Mouse (Mus musculus): Measurements from ENCODE around the gene Styk1. TPM values are rescaled to one million over a fixed set of nuclear protein-coding genes. Genes with fewer than 3 reads are reported as not detected.

The Styk1 gene
- polyA plus RNA-seq, 1 experiment from 2014 or later = 3.6 TPM

DNA sequence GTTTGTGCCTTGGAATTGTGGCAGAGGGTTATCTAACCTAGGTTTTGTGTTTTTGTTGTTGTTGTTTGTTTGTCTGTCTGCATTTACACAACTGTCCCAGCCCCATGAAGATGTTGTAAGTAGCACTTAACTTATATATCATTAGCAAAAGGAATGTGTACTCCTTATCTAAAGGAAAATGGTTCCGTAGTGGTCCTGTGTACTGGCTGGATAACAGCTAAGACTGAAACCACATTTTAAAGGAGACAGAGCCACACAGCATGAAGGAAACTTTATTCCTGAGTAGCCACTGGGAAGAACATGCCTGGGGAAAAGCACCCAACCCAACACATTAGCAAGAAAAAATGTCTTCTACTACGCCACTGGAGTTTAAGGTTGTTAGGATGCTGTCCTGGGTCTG is 6.1 kb upstream of the Styk1 start:
- 84% methylated on average over 2 of the region's 2 CpGs for WGBS
- Histone ChIP-seq H3K9ac (ENCODE audit: low read depth, low read length) (no peak overlapping the region), H3K27me3 (ENCODE audit: insufficient read depth, low read length) (no peaks in the 10 kb centered on the region), H3K36me3 (ENCODE audit: insufficient read depth, low read length) (peaks cover 11% of the 10 kb centered on the region), H3K9me3 (replicated peaks; ENCODE audit: low read length) (no peaks in the 10 kb centered on the region), H3K4me2 (ENCODE audit: low read length) (no peak overlapping the region), H3K4me1 (replicated peaks; ENCODE audit: insufficient read depth, low read length) (no peaks in the 10 kb centered on the region), H3K27ac (no peak overlapping the region), H3K4me3 (replicated peaks; ENCODE audit: low read depth, low read length) (no peak overlapping the region)
- TF ChIP-seq CTCF (IDR thresholded peaks at IDR 0.05; ENCODE audit: low read depth) = no peak
- no peak for DNase-seq (ENCODE audit: low spot score)
- ATAC-seq (replicated peaks; ENCODE audit: low FRiP score, low read depth) = no peak

- no peak for TF ChIP-seq CTCF (IDR thresholded peaks at IDR 0.05; ENCODE audit: low read depth)
- H3K36me3 ChIP-seq (ENCODE audit: insufficient read depth, low read length) = no peaks in the 10 kb centered on the region
- H3K4me1 ChIP-seq (replicated peaks; ENCODE audit: insufficient read depth, low read length) = no peaks in the 10 kb centered on the region
- no peak overlapping the region for H3K4me2 ChIP-seq (ENCODE audit: low read length)
- H3K9ac ChIP-seq (ENCODE audit: low read depth, low read length) = no peak overlapping the region
- 25% methylated on average over 4 of the region's 4 CpGs for WGBS
- H3K27me3 ChIP-seq (ENCODE audit: insufficient read depth, low read length) = no peaks in the 10 kb centered on the region
- H3K4me3 ChIP-seq (replicated peaks; ENCODE audit: low read depth, low read length) = no peak overlapping the region
- H3K9me3 ChIP-seq (replicated peaks; ENCODE audit: low read length) = no peaks in the 10 kb centered on the region
- no peak for DNase-seq (ENCODE audit: low spot score)
- no peak for ATAC-seq (replicated peaks; ENCODE audit: low FRiP score, low read depth)
- H3K27ac ChIP-seq = no peak overlapping the region
These were observed 1.5 kb upstream of the Styk1 start for GRCm38 (mm10) chr6:131354913-131355312.

- Histone ChIP-seq H3K27me3 (ENCODE audit: insufficient read depth, low read length) (no peaks in the 10 kb centered on the region), H3K27ac (no peak overlapping the region), H3K4me3 (replicated peaks; ENCODE audit: low read depth, low read length) (no peak overlapping the region), H3K4me1 (replicated peaks; ENCODE audit: insufficient read depth, low read length) (no peaks in the 10 kb centered on the region), H3K36me3 (ENCODE audit: insufficient read depth, low read length) (no peaks in the 10 kb centered on the region), H3K9ac (ENCODE audit: low read depth, low read length) (no peak overlapping the region), H3K4me2 (ENCODE audit: low read length) (no peak overlapping the region), H3K9me3 (replicated peaks; ENCODE audit: low read length) (no peaks in the 10 kb centered on the region)
- TF ChIP-seq CTCF (IDR thresholded peaks at IDR 0.05; ENCODE audit: low read depth) = no peak
- WGBS = 34% methylated on average over 2 of the region's 2 CpGs
- DNase-seq (ENCODE audit: low spot score) = peak; percentile 88
- ATAC-seq (replicated peaks; ENCODE audit: low FRiP score, low read depth) = peak; percentile 71; the same call in 1 of the 2 replicates
These were observed 6.4 kb downstream of the Styk1 start for GRCm38 (mm10) chr6:131347026-131347425.

DNA sequence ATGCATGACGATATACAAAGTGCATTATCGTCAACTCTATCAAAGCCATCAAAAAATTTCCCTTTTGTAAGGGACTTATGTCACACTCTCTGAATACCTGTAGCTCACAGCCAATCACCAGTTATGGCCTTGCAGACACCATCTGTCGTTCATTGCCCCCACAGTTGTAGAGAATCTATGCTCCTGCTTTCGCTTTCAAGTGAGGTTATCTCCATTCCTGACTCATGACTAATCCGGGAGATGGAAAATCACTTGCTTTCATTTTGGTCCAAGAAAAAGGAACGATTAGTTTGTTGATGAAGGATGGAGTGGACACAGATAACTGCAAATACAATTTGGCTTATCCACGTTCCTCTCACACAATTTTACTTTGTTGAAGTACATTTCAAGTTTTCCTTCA is 9.1 kb downstream of the Styk1 start:
- Histone ChIP-seq H3K9me3 (replicated peaks; ENCODE audit: low read length) (no peaks in the 10 kb centered on the region), H3K4me3 (replicated peaks; ENCODE audit: low read depth, low read length) (no peak overlapping the region), H3K27ac (no peak overlapping the region), H3K27me3 (ENCODE audit: insufficient read depth, low read length) (no peaks in the 10 kb centered on the region), H3K4me1 (replicated peaks; ENCODE audit: insufficient read depth, low read length) (no peaks in the 10 kb centered on the region), H3K9ac (ENCODE audit: low read depth, low read length) (no peak overlapping the region), H3K4me2 (ENCODE audit: low read length) (no peak overlapping the region), H3K36me3 (ENCODE audit: insufficient read depth, low read length) (no peaks in the 10 kb centered on the region)
- TF ChIP-seq CTCF (IDR thresholded peaks at IDR 0.05; ENCODE audit: low read depth) = no peak
- DNase-seq (ENCODE audit: low spot score) (no peak), ATAC-seq (replicated peaks; ENCODE audit: low FRiP score, low read depth) (no peak)
- WGBS = 76% methylated on average over 7 of the region's 7 CpGs

GRCm38 (mm10) chr6:131340082-131340481 is 13.3 kb downstream of the Styk1 start:
- ATAC-seq (replicated peaks; ENCODE audit: low FRiP score, low read depth) (no peak), DNase-seq (ENCODE audit: low spot score) (no peak)
- H3K36me3 ChIP-seq (ENCODE audit: insufficient read depth, low read length) = no peaks in the 10 kb centered on the region
- H3K9me3 ChIP-seq (replicated peaks; ENCODE audit: low read length) = no peaks in the 10 kb centered on the region
- H3K4me3 ChIP-seq (replicated peaks; ENCODE audit: low read depth, low read length) = no peak overlapping the region
- no peak overlapping the region for H3K4me2 ChIP-seq (ENCODE audit: low read length)
- no peak for TF ChIP-seq CTCF (IDR thresholded peaks at IDR 0.05; ENCODE audit: low read depth)
- H3K27ac ChIP-seq = no peak overlapping the region
- H3K27me3 ChIP-seq (ENCODE audit: insufficient read depth, low read length) = no peaks in the 10 kb centered on the region
- no peak overlapping the region for H3K9ac ChIP-seq (ENCODE audit: low read depth, low read length)
- 53% methylated on average over 3 of the region's 3 CpGs for WGBS
- H3K4me1 ChIP-seq (replicated peaks; ENCODE audit: insufficient read depth, low read length) = no peaks in the 10 kb centered on the region

GRCm38 (mm10) chr6:131339309-131339708 is 14.1 kb downstream of the Styk1 start:
- Histone ChIP-seq H3K9me3 (replicated peaks; ENCODE audit: low read length) (no peaks in the 10 kb centered on the region), H3K4me1 (replicated peaks; ENCODE audit: insufficient read depth, low read length) (no peaks in the 10 kb centered on the region), H3K4me3 (replicated peaks; ENCODE audit: low read depth, low read length) (no peak overlapping the region), H3K36me3 (ENCODE audit: insufficient read depth, low read length) (no peaks in the 10 kb centered on the region), H3K4me2 (ENCODE audit: low read length) (no peak overlapping the region), H3K27ac (no peak overlapping the region), H3K27me3 (ENCODE audit: insufficient read depth, low read length) (no peaks in the 10 kb centered on the region), H3K9ac (ENCODE audit: low read depth, low read length) (no peak overlapping the region)
- WGBS = 86% methylated on average over 3 of the region's 3 CpGs
- no peak for ATAC-seq (replicated peaks; ENCODE audit: low FRiP score, low read depth)
- no peak for DNase-seq (ENCODE audit: low spot score)
- TF ChIP-seq CTCF (IDR thresholded peaks at IDR 0.05; ENCODE audit: low read depth) = no peak

- WGBS = 70% methylated on average over 1 of the region's 1 CpGs
- DNase-seq (ENCODE audit: low spot score) (no peak), ATAC-seq (replicated peaks; ENCODE audit: low FRiP score, low read depth) (no peak)
- Histone ChIP-seq H3K9ac (ENCODE audit: low read depth, low read length) (no peak overlapping the region), H3K27me3 (ENCODE audit: insufficient read depth, low read length) (no peaks in the 10 kb centered on the region), H3K4me3 (replicated peaks; ENCODE audit: low read depth, low read length) (no peak overlapping the region), H3K4me2 (ENCODE audit: low read length) (no peak overlapping the region), H3K36me3 (ENCODE audit: insufficient read depth, low read length) (no peaks in the 10 kb centered on the region), H3K27ac (no peak overlapping the region), H3K9me3 (replicated peaks; ENCODE audit: low read length) (no peaks in the 10 kb centered on the region), H3K4me1 (replicated peaks; ENCODE audit: insufficient read depth, low read length) (no peaks in the 10 kb centered on the region)
- no peak for TF ChIP-seq CTCF (IDR thresholded peaks at IDR 0.05; ENCODE audit: low read depth)
These were observed 14.6 kb downstream of the Styk1 start for GRCm38 (mm10) chr6:131338787-131339186.
